Mouse (Mus musculus) embryonic stem cell, embryonic (primary cell): ENCODE data around the gene Nhlrc4.

Experiments
- CTCF ChIA-PET, 4 experiments: fragments of 300-600 bp in 2 of 4; fragments of 350-600 bp in 2 of 4; sonication (Branson Sonifier 250); formaldehyde crosslinking; loops; one replicate each; lab custom pipeline; 2022; ENCODE audit warnings: inconsistent platforms in 2 of 4; lab: Charles Lee
- POLR2A ChIA-PET, 4 experiments: fragments of 300-600 bp in 2 of 4; fragments of 350-600 bp in 2 of 4; sonication (Branson Sonifier 250); formaldehyde crosslinking; loops; one replicate each; lab custom pipeline; 2022; ENCODE audit warnings: antibody characterized with exemption in 4 of 4, inconsistent platforms in 1 of 4; lab: Charles Lee

Nhlrc4 gene

DNA sequence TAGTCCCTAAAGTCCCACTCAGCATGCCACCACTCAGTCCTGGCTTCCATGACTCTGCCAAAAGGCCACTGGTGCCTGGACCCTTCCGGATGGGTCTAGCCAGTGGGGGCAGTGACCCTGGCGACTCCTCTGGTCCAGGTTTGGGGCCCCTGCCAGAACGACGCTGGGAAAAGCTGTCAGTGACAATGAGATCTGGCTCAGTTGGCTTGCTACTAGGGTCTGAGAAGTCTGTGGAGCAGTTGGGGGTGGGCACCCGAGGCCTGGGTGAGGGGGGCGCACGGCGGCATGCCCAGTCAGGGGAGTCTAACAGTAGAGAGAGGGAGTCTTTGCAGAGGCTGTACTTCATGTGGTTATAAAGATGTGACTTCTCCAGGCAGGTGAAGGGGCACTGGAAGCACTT lies 3.3 kb upstream of the Nhlrc4 start:
- POLR2A ChIA-PET = interaction anchor here in 2 of 4 experiments (0.9 to 1.6 kb wide), 2 partner anchors 10 to 12 kb away, joined by 3 to 7 read pairs; no protein-coding TSS in a partner anchor
- CTCF ChIA-PET = interaction anchor here in 1 of 4 experiments (1.3 kb wide), 1 partner anchor 14 kb away, joined by 4 read pairs; no protein-coding TSS in a partner anchor

- CTCF ChIA-PET = no interaction called here
- POLR2A ChIA-PET = interaction anchor here in 2 of 4 experiments (0.9 to 1.6 kb wide), 3 partner anchors 11 to 38 kb away, joined by 3 to 7 read pairs (median 3); partner anchors contain the start of gene Capn15 (in 1 of the 2)
Observed at GRCm38 (mm10) chr17:25947576-25947975, 2.8 kb upstream of the Nhlrc4 start.

DNA sequence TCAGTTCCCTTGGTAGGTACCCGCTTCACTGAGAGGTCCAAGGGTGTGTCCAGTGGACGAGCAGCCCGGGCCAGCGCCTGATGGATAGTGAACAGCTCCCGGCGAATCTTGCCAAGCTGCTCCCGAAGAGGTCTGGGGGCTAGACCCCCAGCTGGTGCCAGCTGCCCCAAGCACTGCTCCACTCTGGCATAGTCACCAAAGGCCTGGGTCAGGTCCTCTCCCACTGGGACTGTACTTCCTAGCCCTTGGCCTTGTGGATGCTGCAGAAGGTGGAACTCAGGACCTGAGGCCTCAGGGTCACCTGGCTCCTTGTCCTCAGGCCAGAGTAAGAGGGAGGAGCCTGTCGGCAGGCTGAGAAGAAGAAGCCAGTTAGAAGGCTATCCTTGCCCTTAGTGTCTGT lies 2.1 kb upstream of the Nhlrc4 start:
- CTCF ChIA-PET = no interaction called here
- POLR2A ChIA-PET = interaction anchor here in 1 of 4 experiments (1.0 to 1.6 kb wide), 3 partner anchors 12 to 79 kb away, joined by 3 to 7 read pairs (median 3); partner anchors contain the start of genes Capn15 and Mcrip2

- CTCF ChIA-PET = no interaction called here
Observed at GRCm38 (mm10) chr17:25946349-25946748, 1.6 kb upstream of the Nhlrc4 start.

DNA sequence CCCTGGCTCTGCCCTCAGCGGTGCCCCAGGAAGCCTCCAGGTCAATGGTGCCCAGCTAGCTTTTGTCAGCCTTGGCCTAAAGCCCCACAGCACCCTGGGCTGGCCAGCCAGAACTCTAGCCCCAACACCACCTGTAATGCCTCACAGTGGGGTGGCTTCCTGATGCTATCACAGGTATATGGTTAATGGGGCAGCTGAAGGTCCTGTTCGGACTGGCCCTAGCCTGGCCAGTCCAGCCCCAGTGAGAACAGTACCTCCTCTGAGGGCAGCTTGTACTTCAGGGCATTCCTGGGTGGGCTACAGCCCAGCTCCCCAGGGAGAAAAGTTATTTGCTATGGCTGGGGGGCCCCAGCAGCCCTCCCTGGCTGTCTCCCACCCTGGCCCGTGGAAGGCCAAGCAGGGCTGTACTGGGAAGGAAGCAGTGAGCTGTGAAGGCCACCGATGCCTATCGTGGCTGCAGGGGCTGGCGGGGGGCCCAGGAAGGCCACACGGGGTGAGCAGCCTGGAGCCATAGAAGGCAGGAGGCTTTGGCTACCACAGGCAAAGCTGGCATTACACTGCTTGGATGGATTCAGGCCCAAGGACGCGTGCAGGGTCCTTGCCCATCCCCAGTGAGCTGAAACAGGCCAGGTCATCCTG lies 875 bp upstream of the Nhlrc4 start:
- CTCF ChIA-PET = interaction anchor here in 2 of 4 experiments (0.6 to 1.2 kb wide), 3 partner anchors 59 to 129 kb away, joined by 3 to 6 read pairs (median 4); no protein-coding TSS in a partner anchor

More at GRCm38 (mm10) chr17:25946349-25946748, 1.6 kb upstream of the Nhlrc4 start:
- POLR2A ChIA-PET = interaction anchor here in 2 of 4 experiments (0.5 to 1.6 kb wide), 3 partner anchors 12 to 78 kb away, joined by 3 to 7 read pairs (median 3); partner anchors contain the start of gene Mcrip2 (in 1 of the 2)

GRCm38 (mm10) chr17:25943769-25944168 lies 992 bp downstream of the Nhlrc4 start:
- ChIA-PET POLR2A (interaction anchor here in 2 of 4 experiments (0.6 to 0.8 kb wide), 5 partner anchors 10 to 137 kb away, joined by 3 to 5 read pairs (median 3); no protein-coding TSS in a partner anchor), CTCF (no interaction called here)

More for the DNA sequence above, 875 bp upstream of the Nhlrc4 start:
- POLR2A ChIA-PET = interaction anchor here in 3 of 4 experiments (0.5 to 1.4 kb wide), 4 partner anchors 21 to 145 kb away, joined by 3 to 4 read pairs (median 3); partner anchors contain the start of genes Decr2 (in 1 of the 3), Mcrip2 (in 1 of the 3) and Stub1 (in 1 of the 3)

- ChIA-PET POLR2A (interaction anchor here in 3 of 4 experiments (1.2 to 3.1 kb wide), 8 partner anchors 8 to 99 kb away, joined by 3 to 16 read pairs (median 4); partner anchors contain the start of genes A930017K11Rik (in 1 of the 3), Rab40c (in 1 of the 3) and Rhot2 (in 1 of the 3)), CTCF (interaction anchor here in 1 of 4 experiments (0.5 kb wide), 1 partner anchor 294 kb away, joined by 3 read pairs; no protein-coding TSS in a partner anchor)
Observed at GRCm38 (mm10) chr17:25943221-25943620, 1.5 kb downstream of the Nhlrc4 start.

- CTCF ChIA-PET = interaction anchor here in 2 of 4 experiments (0.5 to 1.5 kb wide), 2 partner anchors 48 to 295 kb away, joined by 3 to 4 read pairs; no protein-coding TSS in a partner anchor
- POLR2A ChIA-PET = interaction anchor here (0.7 to 3.1 kb wide), 15 partner anchors 7 to 109 kb away, joined by 3 to 16 read pairs (median 3); partner anchors contain the start of genes A930017K11Rik (in 1 of the 4), Capn15 (in 1 of the 4), Rab40c (in 1 of the 4) and Rhot2 (in 1 of the 4)
Observed at GRCm38 (mm10) chr17:25942597-25943151, 2.1 kb downstream of the Nhlrc4 start.

DNA sequence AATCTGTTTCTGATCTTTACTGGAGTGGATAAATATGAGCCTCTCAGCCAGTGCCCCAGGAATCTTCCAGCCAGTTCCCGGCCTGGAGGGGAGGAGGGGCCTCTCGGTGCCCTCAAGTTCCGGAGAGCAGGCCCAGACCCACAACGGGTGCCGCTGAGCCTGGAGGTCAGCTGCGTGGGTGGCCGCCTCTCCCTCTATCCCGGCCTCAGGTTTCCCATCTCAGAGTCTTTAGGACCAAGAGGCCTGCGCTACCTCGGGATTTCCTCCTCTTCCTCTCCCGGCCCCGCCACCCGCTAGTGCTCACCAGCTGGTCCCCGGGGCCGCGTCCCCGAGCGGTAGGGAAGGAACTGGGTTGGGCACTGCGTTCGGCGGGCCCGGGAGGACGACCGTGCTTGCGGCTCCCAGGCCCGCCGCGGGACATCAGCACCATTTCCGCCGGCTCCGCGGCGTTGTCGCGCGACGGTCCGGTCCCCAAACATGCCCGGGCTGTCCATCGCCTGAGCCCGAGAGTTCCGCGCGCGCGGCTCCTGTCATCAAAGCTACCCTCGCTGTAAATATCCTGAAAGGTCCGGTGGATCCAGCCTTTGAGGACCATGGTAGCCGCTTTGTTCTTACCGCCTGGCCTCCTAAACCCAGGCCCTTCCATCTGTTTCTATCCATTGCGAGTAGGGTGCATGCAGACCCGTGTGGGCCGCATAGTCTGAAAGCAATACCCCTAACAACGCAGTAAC lies 3.1 kb downstream of the Nhlrc4 start:
- CTCF ChIA-PET = interaction anchor here in 1 of 4 experiments (1.5 kb wide), 1 partner anchor 47 kb away, joined by 4 read pairs; no protein-coding TSS in a partner anchor
- POLR2A ChIA-PET = interaction anchor here (0.6 to 3.1 kb wide), 28 partner anchors 8 to 113 kb away, joined by 3 to 27 read pairs (median 3); partner anchors contain the start of genes A930017K11Rik (in 2 of the 4), Capn15 (in 2 of the 4), Jmjd8 (in 1 of the 4) and Mcrip2 (in 1 of the 4)

DNA sequence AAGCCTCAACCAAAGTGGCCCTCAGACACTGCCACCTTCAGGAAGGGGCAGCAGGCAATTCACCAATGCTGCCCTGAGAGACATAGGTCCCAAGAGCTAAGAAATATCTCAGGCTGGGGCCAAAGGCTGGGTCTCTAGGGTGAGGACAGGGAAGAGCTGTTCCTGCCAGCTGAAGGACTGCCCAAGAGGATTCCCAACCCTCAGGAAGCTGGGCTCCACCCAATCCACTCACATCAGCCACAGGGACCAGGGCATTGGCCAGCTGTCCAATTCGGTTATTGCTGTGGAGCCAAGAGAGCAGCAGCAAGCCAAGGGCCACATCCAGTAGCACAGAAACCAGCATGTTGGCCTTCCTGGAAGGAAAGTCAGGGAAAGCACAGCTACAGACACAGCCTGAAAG lies 10.2 kb downstream of the Nhlrc4 start:
- POLR2A ChIA-PET = interaction anchor here in 1 of 4 experiments (0.6 to 2.1 kb wide), 6 partner anchors 12 to 1081 kb away, joined by 3 to 6 read pairs (median 4); partner anchors contain the start of genes Rab40c, Stub1 and Wfikkn1
- CTCF ChIA-PET = interaction anchor here in 1 of 4 experiments (0.6 kb wide), 1 partner anchor 36 kb away, joined by 5 read pairs; no protein-coding TSS in a partner anchor

DNA sequence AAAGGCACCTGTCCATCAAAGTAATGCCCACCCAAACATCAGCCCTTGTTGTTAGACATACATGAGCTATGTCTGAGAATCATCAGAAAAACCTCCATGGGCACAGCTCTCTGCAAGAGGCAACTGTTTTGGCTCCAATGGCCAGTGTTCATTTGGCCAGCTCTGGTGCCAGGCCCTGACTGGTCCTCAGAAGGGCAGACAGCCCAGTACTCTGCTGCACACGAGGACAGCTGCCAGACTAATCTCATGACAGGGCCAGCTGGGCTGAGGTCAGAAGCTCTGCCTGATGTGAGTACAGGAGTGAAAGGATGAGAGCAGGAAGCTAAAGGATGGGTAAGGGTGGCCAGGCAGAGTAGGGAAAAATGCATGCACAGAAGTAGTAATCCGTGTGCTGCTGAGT lies 19.4 kb downstream of the Nhlrc4 start:
- CTCF ChIA-PET = interaction anchor here in 1 of 4 experiments (1.5 kb wide), 2 partner anchors 31 to 165 kb away, joined by 4 read pairs; partner anchors contain the start of gene Decr2
- POLR2A ChIA-PET = interaction anchor here in 2 of 4 experiments (0.6 to 1.1 kb wide), 4 partner anchors 18 to 92 kb away, joined by 3 read pairs; partner anchors contain the start of gene Stub1 (in 1 of the 2)

DNA sequence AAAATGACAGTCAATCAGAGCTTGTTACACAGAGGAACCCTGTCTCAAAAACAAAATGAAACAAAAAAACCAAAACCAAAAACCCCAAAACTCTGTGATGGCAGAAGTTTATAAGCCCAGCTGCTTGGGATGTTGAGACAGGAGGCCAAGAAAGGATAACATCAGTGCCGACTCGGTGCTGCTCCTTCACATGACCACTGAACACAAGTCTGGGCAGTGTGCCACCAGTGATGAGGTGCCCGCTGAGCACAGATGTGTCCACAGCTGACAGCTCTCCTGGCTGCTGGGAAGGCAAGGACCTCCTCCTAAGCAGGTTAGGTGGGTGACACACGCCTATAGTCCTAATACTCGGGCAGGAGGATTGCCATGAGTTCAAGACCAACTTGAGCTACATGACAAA lies 22.6 kb downstream of the Nhlrc4 start:
- CTCF ChIA-PET = no interaction called here
- POLR2A ChIA-PET = interaction anchor here in 1 of 4 experiments (1.2 to 1.9 kb wide), 3 partner anchors 25 to 43 kb away, joined by 4 to 9 read pairs (median 8); no protein-coding TSS in a partner anchor

- ChIA-PET POLR2A (interaction anchor here in 3 of 4 experiments (0.6 to 2.0 kb wide), 39 partner anchors 8 to 1233 kb away, joined by 3 to 16 read pairs (median 3); partner anchors contain the start of genes Stub1 (in 2 of the 3), Axin1 (in 1 of the 3), Jmjd8 (in 1 of the 3) and Mcrip2 (in 1 of the 3)), CTCF (interaction anchor here in 2 of 4 experiments (0.8 to 1.9 kb wide), 5 partner anchors 26 to 170 kb away, joined by 3 to 8 read pairs (median 4); partner anchors contain the start of gene Decr2 (in 1 of the 2))
Observed at GRCm38 (mm10) chr17:25919786-25920642, 24.7 kb downstream of the Nhlrc4 start.

GRCm38 (mm10) chr17:25919144-25919785 lies 25.5 kb downstream of the Nhlrc4 start, which contains the start of gene Rab40c:
Gene Rab40c, minus strand, starts transcription at chr17:25919727.
- POLR2A ChIA-PET = interaction anchor here in 3 of 4 experiments (0.5 to 2.0 kb wide), 16 partner anchors 9 to 120 kb away, joined by 3 to 16 read pairs (median 3); partner anchors contain the start of genes Stub1 (in 2 of the 3) and Mcrip2 (in 1 of the 3)
- CTCF ChIA-PET = interaction anchor here in 3 of 4 experiments (0.6 to 1.2 kb wide), 3 partner anchors 57 to 751 kb away, joined by 3 to 5 read pairs (median 3); partner anchors contain the start of gene Decr2 (in 1 of the 3)
